Mouse (Mus musculus): ENCODE results near the gene H2-Ke6.
"Not testable (repeated sequence)": the region's sequence is repeated elsewhere in the genome, so short reads cannot be mapped to it uniquely, and the experiment has no call there.

DNA sequence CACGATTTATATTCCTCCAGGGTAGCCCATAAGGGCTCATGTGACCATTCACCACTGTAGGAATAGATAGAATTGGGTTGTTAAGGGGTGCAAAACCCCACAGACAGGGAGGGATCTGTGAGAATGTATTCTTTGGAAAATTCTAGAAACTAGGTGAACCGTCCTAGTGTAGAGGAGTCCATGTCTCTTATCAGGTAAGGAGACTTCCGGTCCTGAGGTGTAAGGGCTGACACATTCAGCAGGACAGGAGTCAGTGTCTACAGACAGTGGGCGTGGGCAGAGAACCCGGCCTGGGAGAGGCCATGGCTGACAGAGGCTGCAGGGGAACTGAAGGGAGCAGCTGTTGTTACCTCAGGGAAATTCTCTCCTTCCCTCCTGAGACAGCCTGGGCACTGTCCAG lies 29.2 kb downstream of the H2-Ke6 start:
- TF ChIP-seq CTCF, POLR2A (IDR thresholded peaks at IDR 0.05; ENCODE audit: insufficient read depth, low read depth, low read length): not testable (repeated sequence)
